Mouse (Mus musculus) lung, adult 2 months (tissue): ENCODE measurements around the gene Capn12.

Experiments
- CTCF ChIP-seq: fragments of 200-500 bp; IDR thresholded peaks from 2 replicates; pipeline ENCODE4 v1.5.1; 2011; ENCODE audit warnings: mild to moderate bottlenecking, low read length, control low read depth; ENCODE audit not compliant: insufficient read depth
- POLR2A ChIP-seq: fragments of 200-500 bp; IDR thresholded peaks from 2 replicates; pipeline ENCODE4 v1.6.1; 2011; ENCODE audit warnings: low read depth, mild to moderate bottlenecking, control low read depth, low read length, borderline replicate concordance; ENCODE audit errors: extremely low read depth

- TF ChIP-seq POLR2A (no peak), CTCF (no peak)
These were observed 41.4 kb downstream of the Capn12 start for GRCm38 (mm10) chr7:28922606-28923005.
